Comparison of ENCODE assay signal across 8 mouse cellular contexts in genomic region chr11:28583911-28584434, GRCm38 (mm10). TPM values are rescaled to one million over a fixed set of nuclear protein-coding genes. Genes with fewer than 3 reads are reported as not detected.
A peak's percentile ranks its signal among the peaks of the same experiment; 100 is the strongest.
DNase-seq lines count a peak whose midpoint lies in the region; ATAC-seq and TF ChIP-seq lines count a peak whose summit lies in the region.

Gene Ccdc85a, minus strand, starts transcription at chr11:28584324.

- no peaks in the 10 kb centered on the region for H3K4me1 ChIP-seq in erythroblast, embryonic 14.5 days (ENCODE audit: control insufficient read depth)
- H3K4me1 ChIP-seq in embryonic fibroblast, embryonic 13.5 days (ENCODE audit: control insufficient read depth, insufficient read depth, low read length) = no peaks in the 10 kb centered on the region
- no peaks in the 10 kb centered on the region for H3K4me1 ChIP-seq in heart, embryonic 11.5 days (ENCODE audit: control insufficient read depth, insufficient read depth, low read length)
- H3K4me1 ChIP-seq in kidney, embryonic 14.5 days (ENCODE audit: control insufficient read depth, insufficient read depth, low read length) = 0 out of 2 replicates have a peak, but pooled peaks cover 4% of the 10 kb centered on the region
- peaks cover 3% of the 10 kb centered on the region; the same call in 1 of the 2 replicates for H3K4me1 ChIP-seq in limb, embryonic 11.5 days (ENCODE audit: control insufficient read depth, insufficient read depth, low read length)
- no peaks in the 10 kb centered on the region for H3K4me1 ChIP-seq in midbrain, embryonic 12.5 days
- H3K4me1 ChIP-seq in stomach, embryonic 15.5 days = peaks cover 5% of the 10 kb centered on the region

- H3K9me3 ChIP-seq in erythroblast, embryonic 14.5 days (ENCODE audit: control insufficient read depth, low read length) = no peaks in the 10 kb centered on the region
- H3K9me3 ChIP-seq in heart, embryonic 11.5 days (replicated peaks; ENCODE audit: control insufficient read depth, low read length) = no peaks in the 10 kb centered on the region
- no peaks in the 10 kb centered on the region for H3K9me3 ChIP-seq in kidney, embryonic 14.5 days (ENCODE audit: control insufficient read depth, low read length)
- no peaks in the 10 kb centered on the region for H3K9me3 ChIP-seq in limb, embryonic 11.5 days (ENCODE audit: control insufficient read depth, low read length)
- no peaks in the 10 kb centered on the region for H3K9me3 ChIP-seq in midbrain, embryonic 12.5 days
- no peaks in the 10 kb centered on the region for H3K9me3 ChIP-seq in stomach, embryonic 15.5 days

- H3K4me3 ChIP-seq in erythroblast, embryonic 14.5 days (replicated peaks) = peak within 1 kb of the TSS; percentile 14
- peak within 1 kb of the TSS; percentile 37 for H3K4me3 ChIP-seq in embryonic fibroblast, embryonic 13.5 days (ENCODE audit: insufficient read depth, low read length)
- H3K4me3 ChIP-seq in heart, embryonic 11.5 days (ENCODE audit: low read depth, low read length) = peak within 1 kb of the TSS; percentile 55
- H3K4me3 ChIP-seq in kidney, embryonic 14.5 days (ENCODE audit: low read length) = peak within 1 kb of the TSS; percentile 59
- H3K4me3 ChIP-seq in limb, embryonic 11.5 days (ENCODE audit: low read depth, low read length) = peak within 1 kb of the TSS; percentile 49
- H3K4me3 ChIP-seq in midbrain, embryonic 12.5 days = peak within 1 kb of the TSS; percentile 64
- H3K4me3 ChIP-seq in stomach, embryonic 15.5 days (replicated peaks) = peak within 1 kb of the TSS; percentile 47

- under 1% methylated on average over 25 of the region's 25 CpGs for WGBS in heart, embryonic 11.5 days (ENCODE audit: insufficient replicate concordance)
- WGBS in kidney, embryonic 14.5 days = 0% methylated on average over 25 of the region's 25 CpGs
- WGBS in limb, embryonic 11.5 days = under 1% methylated on average over 25 of the region's 25 CpGs
- under 1% methylated on average over 25 of the region's 25 CpGs for WGBS in midbrain, embryonic 12.5 days
- WGBS in stomach, embryonic 15.5 days = under 1% methylated on average over 25 of the region's 25 CpGs

- H3K36me3 ChIP-seq in erythroblast, embryonic 14.5 days (ENCODE audit: control insufficient read depth) = no peaks in the 10 kb centered on the region
- H3K36me3 ChIP-seq in heart, embryonic 11.5 days (ENCODE audit: control insufficient read depth, insufficient read depth, low read length) = no peaks in the 10 kb centered on the region
- H3K36me3 ChIP-seq in kidney, embryonic 14.5 days (ENCODE audit: control insufficient read depth, insufficient read depth, low read length) = no peaks in the 10 kb centered on the region
- H3K36me3 ChIP-seq in limb, embryonic 11.5 days (ENCODE audit: control insufficient read depth, insufficient read depth, low read length) = no peaks in the 10 kb centered on the region
- no peaks in the 10 kb centered on the region for H3K36me3 ChIP-seq in midbrain, embryonic 12.5 days
- no peaks in the 10 kb centered on the region for H3K36me3 ChIP-seq in stomach, embryonic 15.5 days

- ATAC-seq in erythroblast, adult 5-6 weeks (replicated peaks; ENCODE audit: low FRiP score, poor library complexity, severe bottlenecking) = no peak
- peak; percentile 85 for ATAC-seq in heart, embryonic 11.5 days (replicated peaks; ENCODE audit: insufficient number of reproducible peaks, low FRiP score, low TSS enrichment)
- ATAC-seq in kidney, embryonic 14.5 days (ENCODE audit: low FRiP score, low TSS enrichment) = peak; percentile 98
- ATAC-seq in limb, embryonic 11.5 days (ENCODE audit: insufficient number of reproducible peaks, low FRiP score, low TSS enrichment, low read depth) = peak; percentile 90
- peak; percentile 97 for ATAC-seq in midbrain, embryonic 12.5 days (ENCODE audit: low FRiP score, low read depth)
- ATAC-seq in stomach, embryonic 15.5 days (ENCODE audit: insufficient read depth, low FRiP score, low read depth) = peak; percentile 88

- peak; percentile 90 for DNase-seq in limb, embryonic 11.5 days (ENCODE audit: low spot score)

- H3K27me3 ChIP-seq in erythroblast, embryonic 14.5 days (ENCODE audit: control insufficient read depth) = peaks cover 23% of the 10 kb centered on the region
- peaks cover 18% of the 10 kb centered on the region for H3K27me3 ChIP-seq in heart, embryonic 11.5 days (ENCODE audit: control insufficient read depth, insufficient read depth, low read length)
- H3K27me3 ChIP-seq in kidney, embryonic 14.5 days (ENCODE audit: control insufficient read depth, insufficient read depth, low read length) = peaks cover 18% of the 10 kb centered on the region
- H3K27me3 ChIP-seq in limb, embryonic 11.5 days (ENCODE audit: control insufficient read depth, insufficient read depth, low read length) = peaks cover 14% of the 10 kb centered on the region
- peaks cover 19% of the 10 kb centered on the region for H3K27me3 ChIP-seq in midbrain, embryonic 12.5 days
- H3K27me3 ChIP-seq in stomach, embryonic 15.5 days (replicated peaks) = peaks cover 14% of the 10 kb centered on the region

- peak; percentile 82 for TF ChIP-seq CTCF in embryonic fibroblast, embryonic 13.5 days (IDR thresholded peaks at IDR 0.05; ENCODE audit: borderline replicate concordance, insufficient read depth, low read length)

- H3K27ac ChIP-seq in embryonic fibroblast, embryonic 13.5 days (ENCODE audit: insufficient read depth, low read length) = no peak within 1 kb of the TSS
- H3K27ac ChIP-seq in heart, embryonic 11.5 days (ENCODE audit: low read depth, low read length) = no peak within 1 kb of the TSS
- no peak within 1 kb of the TSS for H3K27ac ChIP-seq in kidney, embryonic 14.5 days (ENCODE audit: low read depth, low read length)
- no peak within 1 kb of the TSS for H3K27ac ChIP-seq in limb, embryonic 11.5 days (replicated peaks; ENCODE audit: low read depth, low read length)
- H3K27ac ChIP-seq in midbrain, embryonic 12.5 days (replicated peaks) = peak within 1 kb of the TSS; percentile 52
- no peak within 1 kb of the TSS for H3K27ac ChIP-seq in stomach, embryonic 15.5 days

- 0 out of 2 replicates have a peak within 1 kb of the TSS, but pooled peaks have one; percentile 29 for H3K9ac ChIP-seq in heart, embryonic 11.5 days (ENCODE audit: low read depth, low read length)
- peak within 1 kb of the TSS; percentile 47 for H3K9ac ChIP-seq in kidney, embryonic 14.5 days (ENCODE audit: low read depth, low read length)
- H3K9ac ChIP-seq in limb, embryonic 11.5 days (ENCODE audit: low read length) = peak within 1 kb of the TSS; percentile 34; the same call in 1 of the 2 replicates
- peak within 1 kb of the TSS; percentile 67 for H3K9ac ChIP-seq in midbrain, embryonic 12.5 days (replicated peaks)
- H3K9ac ChIP-seq in stomach, embryonic 15.5 days = no peak within 1 kb of the TSS; the same call in 1 of the 2 replicates

- TF ChIP-seq POLR2A in embryonic fibroblast, embryonic 13.5 days (IDR thresholded peaks at IDR 0.05; ENCODE audit: low read depth, low read length) = no peak

- H3K4me2 ChIP-seq in heart, embryonic 11.5 days = peak within 1 kb of the TSS; percentile 92
- peak within 1 kb of the TSS; percentile 95 for H3K4me2 ChIP-seq in kidney, embryonic 14.5 days (replicated peaks; ENCODE audit: low read depth, low read length)
- H3K4me2 ChIP-seq in limb, embryonic 11.5 days (ENCODE audit: low read depth, severe bottlenecking) = peak within 1 kb of the TSS; percentile 98
- peak within 1 kb of the TSS; percentile 97 for H3K4me2 ChIP-seq in midbrain, embryonic 12.5 days (replicated peaks)
- peak within 1 kb of the TSS; percentile 93 for H3K4me2 ChIP-seq in stomach, embryonic 15.5 days

RNA-seq across cellular contexts. Expression of gene Ccdc85a, which starts in this region (rescaled TPM):
- 0.01 TPM in 1 of 2 replicates, not detected in the other for polyA plus RNA-seq in erythroblast, embryonic 14.5 days (2012)
- not detected in 2 replicates for total RNA-seq in erythroblast, adult 5-6 weeks (2015; ENCODE audit: low replicate concordance)
- total RNA-seq in erythroblast, adult 5-6 weeks (2017; ENCODE audit: low replicate concordance) = not detected in 2 replicates
- 0.55 and 0.76 TPM in 2 replicates for polyA plus RNA-seq in embryonic fibroblast, embryonic 13.5 days (2011; ENCODE audit: insufficient read length, low read depth, missing spikeins)
- 1.0 and 1.5 TPM in 2 replicates for polyA plus RNA-seq in heart, embryonic 11.5 days (2014; fragmentation: Nextera tagmentation; extraction: Ambion mirVana)
- polyA plus RNA-seq in kidney, embryonic 14.5 days (2014; fragmentation: Nextera tagmentation; extraction: Ambion mirVana) = 1.2 and 2.0 TPM in 2 replicates
- polyA plus RNA-seq in limb, embryonic 11.5 days (2014; fragmentation: Nextera tagmentation; extraction: Ambion mirVana) = 1.3 and 1.5 TPM in 2 replicates
- 6.0 and 7.9 TPM in 2 replicates for polyA plus RNA-seq in midbrain, embryonic 12.5 days (2016; fragmentation: Nextera tagmentation; extraction: Ambion mirVana)
- 1.8 and 2.1 TPM in 2 replicates for polyA plus RNA-seq in stomach, embryonic 15.5 days (2015; fragmentation: Nextera tagmentation; extraction: Ambion mirVana)

Comparison
In these comparisons a context has a peak if more than half of its experiments do, and no peak if none do; other contexts are left out.
1. H3K4me3 ChIP-seq: peak in every context shown above with its lines; median percentile 64 in midbrain, embryonic 12.5 days; 59 in kidney, embryonic 14.5 days; 55 in heart, embryonic 11.5 days; 49 in limb, embryonic 11.5 days; 47 in stomach, embryonic 15.5 days; 37 in embryonic fibroblast, embryonic 13.5 days; 14 in erythroblast, embryonic 14.5 days.